Mouse (Mus musculus): ENCODE data around the gene Gm20388. TPM values are rescaled to one million over a fixed set of nuclear protein-coding genes. Genes with fewer than 3 reads are reported as not detected.

Gene Gm20388
- total RNA-seq, 2 experiments from 2014 or later: 8.8 TPM

- no peak for DNase-seq (ENCODE audit: extremely low spot score in 1 of 2, low spot score in 1 of 2)
Observed at GRCm38 (mm10) chr8:120395892-120396291, 485.3 kb downstream of the Gm20388 start.

- no peak for DNase-seq (ENCODE audit: extremely low spot score in 1 of 2, low spot score in 1 of 2)
Observed at GRCm38 (mm10) chr8:120396756-120397155, 486.1 kb downstream of the Gm20388 start.

- no peak for DNase-seq (ENCODE audit: extremely low spot score in 1 of 2, low spot score in 1 of 2)
Observed at GRCm38 (mm10) chr8:120397444-120398411, 487.1 kb downstream of the Gm20388 start.

- no peak for DNase-seq (ENCODE audit: extremely low spot score in 1 of 2, low spot score in 1 of 2)
Observed at GRCm38 (mm10) chr8:120399212-120399934, 488.7 kb downstream of the Gm20388 start.

GRCm38 (mm10) chr8:120401216-120401615 lies 490.6 kb downstream of the Gm20388 start:
- no peak for DNase-seq (ENCODE audit: extremely low spot score in 1 of 2, low spot score in 1 of 2)

GRCm38 (mm10) chr8:120401712-120402111 lies 491.1 kb downstream of the Gm20388 start:
- DNase-seq (ENCODE audit: extremely low spot score in 1 of 2, low spot score in 1 of 2): no peak

- no peak for DNase-seq (ENCODE audit: extremely low spot score in 1 of 2, low spot score in 1 of 2)
Observed at GRCm38 (mm10) chr8:120403606-120404269, 493.1 kb downstream of the Gm20388 start.

- peak in 1 of 2 experiments; percentile 63 for DNase-seq (ENCODE audit: extremely low spot score in 1 of 2, low spot score in 1 of 2)
Observed at GRCm38 (mm10) chr8:120404609-120405036, 494.0 kb downstream of the Gm20388 start.

GRCm38 (mm10) chr8:120406008-120406632 lies 495.5 kb downstream of the Gm20388 start:
- no peak for DNase-seq (ENCODE audit: extremely low spot score in 1 of 2, low spot score in 1 of 2)

- no peak for DNase-seq (ENCODE audit: extremely low spot score in 1 of 2, low spot score in 1 of 2)
Observed at GRCm38 (mm10) chr8:120407701-120408240, 497.1 kb downstream of the Gm20388 start.

- DNase-seq (ENCODE audit: extremely low spot score in 1 of 2, low spot score in 1 of 2): no peak
Observed at GRCm38 (mm10) chr8:120408241-120409215, 497.9 kb downstream of the Gm20388 start.

GRCm38 (mm10) chr8:120409371-120410013 lies 498.9 kb downstream of the Gm20388 start:
- no peak for DNase-seq (ENCODE audit: extremely low spot score in 1 of 2, low spot score in 1 of 2)

GRCm38 (mm10) chr8:120411059-120411458 lies 500.4 kb downstream of the Gm20388 start:
- no peak for DNase-seq (ENCODE audit: extremely low spot score in 1 of 2, low spot score in 1 of 2)

- no peak for DNase-seq (ENCODE audit: extremely low spot score in 1 of 2, low spot score in 1 of 2)
Observed at GRCm38 (mm10) chr8:120411862-120412261, 501.2 kb downstream of the Gm20388 start.

- DNase-seq (ENCODE audit: extremely low spot score in 1 of 2, low spot score in 1 of 2): no peak
Observed at GRCm38 (mm10) chr8:120412357-120412756, 501.7 kb downstream of the Gm20388 start.

- no peak for DNase-seq (ENCODE audit: extremely low spot score in 1 of 2, low spot score in 1 of 2)
Observed at GRCm38 (mm10) chr8:120412911-120413625, 502.4 kb downstream of the Gm20388 start.

- DNase-seq (ENCODE audit: extremely low spot score in 1 of 2, low spot score in 1 of 2): no peak
Observed at GRCm38 (mm10) chr8:120413626-120413988, 503.0 kb downstream of the Gm20388 start.

- DNase-seq (ENCODE audit: extremely low spot score in 1 of 2, low spot score in 1 of 2): no peak
Observed at GRCm38 (mm10) chr8:120414216-120414615, 503.6 kb downstream of the Gm20388 start.
